In the genomic region with DNA sequence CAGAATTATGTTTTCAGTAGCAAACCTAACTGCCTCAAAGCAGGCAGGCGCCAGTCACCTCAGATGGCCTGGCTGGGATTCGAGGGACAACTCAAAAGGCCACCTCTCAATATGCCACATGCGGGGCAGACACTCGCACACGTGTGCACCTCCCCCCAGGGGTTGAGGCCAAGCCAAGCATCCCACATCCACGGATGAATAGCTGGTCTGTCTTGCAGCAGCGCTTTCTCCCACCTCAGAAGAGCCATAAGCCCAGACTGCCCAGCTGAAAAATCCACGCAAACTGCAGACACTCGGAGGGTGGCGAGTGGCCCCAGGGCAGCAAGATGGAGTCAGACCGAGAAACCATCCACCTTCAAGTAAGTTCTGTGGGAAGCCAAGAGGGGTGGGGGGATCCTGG, we compare ENCODE assay signal across 25 mouse cellular contexts. TPM values are rescaled to one million over a fixed set of nuclear protein-coding genes. Genes with fewer than 3 reads are reported as not detected.
DNase-seq lines count a peak whose midpoint lies in the region; ATAC-seq and TF ChIP-seq lines count a peak whose summit lies in the region.
"Had no signal": no experiment of that assay in that cellular context is flagged by ENCODE, and none has a peak within 500 bp of the region (broad histone marks: within the 10 kb centered on the region; RNA-seq: fewer than 3 reads in every experiment).

A gene (plus strand): TSS at position 251 of the 400 bp plus-strand sequence.

- no peaks in the 10 kb centered on the region for H3K36me3 ChIP-seq in limb, embryonic 15.5 days
- H3K36me3 ChIP-seq in kidney, adult 2 months (ENCODE audit: control insufficient read depth, insufficient read depth, low read length), result no peaks in the 10 kb centered on the region
- H3K36me3 ChIP-seq: embryonic facial prominence, embryonic 12.5 days; heart, embryonic 13.5 days; hindbrain, embryonic 12.5 days had no signal

- no peak for TF ChIP-seq CTCF in layer of hippocampus, adult 2 months (conservative IDR thresholded peaks at IDR 0.05)
- TF ChIP-seq CTCF in cortical plate, adult 2 months (IDR thresholded peaks at IDR 0.05; ENCODE audit: extremely low read depth, insufficient read depth, low read length), result no peak
- no peak for TF ChIP-seq CTCF in kidney, adult 2 months (conservative IDR thresholded peaks at IDR 0.05; ENCODE audit: insufficient read depth, insufficient read length, low read depth, low read length)

- no peak for TF ChIP-seq POLR2A in cortical plate, adult 2 months (IDR thresholded peaks at IDR 0.05; ENCODE audit: extremely low read depth, insufficient read depth, low read length)
- no peak for TF ChIP-seq POLR2A in kidney, adult 2 months (IDR thresholded peaks at IDR 0.05; ENCODE audit: low read depth, low read length)

- H3K9me3 ChIP-seq in limb, embryonic 15.5 days, result no peaks in the 10 kb centered on the region
- H3K9me3 ChIP-seq: embryonic facial prominence, embryonic 12.5 days; forebrain, embryonic 13.5 days; heart, embryonic 13.5 days; hindbrain, embryonic 12.5 days had no signal

- H3K27ac ChIP-seq in layer of hippocampus, adult 2 months, result peak within 1 kb of the TSS; percentile 41; the same call in 1 of the 2 replicates
- H3K27ac ChIP-seq in cortical plate, adult 2 months (ENCODE audit: insufficient read depth, low read length), result peak within 1 kb of the TSS; percentile 32; the same call in 1 of the 2 replicates
- H3K27ac ChIP-seq in limb, embryonic 15.5 days, result peak within 1 kb of the TSS; percentile 54
- no peak within 1 kb of the TSS for H3K27ac ChIP-seq in kidney, adult 2 months (ENCODE audit: insufficient read depth, low read depth, low read length)
- H3K27ac ChIP-seq: embryonic facial prominence, embryonic 12.5 days; forebrain, embryonic 13.5 days; heart, embryonic 13.5 days; hindbrain, embryonic 12.5 days; hindbrain, postnatal 0 days had no signal

- DNase-seq in cerebellum, postnatal 10 days, result peak; percentile 12 to 20
- DNase-seq in cerebellum, postnatal 36 days, result no peak
- DNase-seq in layer of hippocampus, adult 2 months (ENCODE audit: low spot score in 2 of 2), result no peak
- no peak for DNase-seq in layer of hippocampus, postnatal 25 days (ENCODE audit: extremely low spot score in 1 of 2, low spot score in 1 of 2)
- no peak for DNase-seq in right cerebral cortex, postnatal 14 days
- no peak for DNase-seq in kidney, adult 2 months
- DNase-seq: adrenal gland, adult 2 months; adrenal gland, postnatal 25 days; cerebellum, adult 8-10 months; embryo, embryonic 11 days; gastrocnemius, adult 2 months; gastrocnemius, postnatal 25 days; heart, postnatal 36 days had no signal

- no peak within 1 kb of the TSS for H3K9ac ChIP-seq in limb, embryonic 15.5 days
- H3K9ac ChIP-seq: embryonic facial prominence, embryonic 12.5 days; forebrain, embryonic 13.5 days; heart, embryonic 13.5 days; hindbrain, embryonic 12.5 days had no signal

- WGBS in limb, embryonic 15.5 days, result 68% methylated on average over 11 of the region's 11 CpGs
- 68% methylated on average over 11 of the region's 11 CpGs for WGBS in kidney, adult 2 months

- ATAC-seq in limb, embryonic 15.5 days (ENCODE audit: insufficient number of reproducible peaks, low FRiP score, low TSS enrichment, low read depth), result no peak
- ATAC-seq: forebrain, embryonic 13.5 days; hindbrain, postnatal 0 days had no signal

- H3K4me1 ChIP-seq in cortical plate, adult 2 months (ENCODE audit: control insufficient read depth, insufficient read depth, low read length), result no peaks in the 10 kb centered on the region
- H3K4me1 ChIP-seq in limb, embryonic 15.5 days, result 0 out of 2 replicates have a peak, but pooled peaks cover 4% of the 10 kb centered on the region
- no peaks in the 10 kb centered on the region for H3K4me1 ChIP-seq in kidney, adult 2 months (ENCODE audit: control insufficient read depth, insufficient read depth, low read length)
- H3K4me1 ChIP-seq: forebrain, embryonic 13.5 days; hindbrain, embryonic 12.5 days had no signal

- no peak within 1 kb of the TSS for H3K4me2 ChIP-seq in limb, embryonic 15.5 days
- H3K4me2 ChIP-seq: embryonic facial prominence, embryonic 12.5 days; forebrain, embryonic 13.5 days; heart, embryonic 13.5 days; hindbrain, embryonic 12.5 days had no signal

- no peak within 1 kb of the TSS for H3K4me3 ChIP-seq in layer of hippocampus, adult 2 months
- H3K4me3 ChIP-seq in cortical plate, adult 2 months (ENCODE audit: insufficient read depth, low read length), result no peak within 1 kb of the TSS
- H3K4me3 ChIP-seq in limb, embryonic 15.5 days, result no peak within 1 kb of the TSS
- H3K4me3 ChIP-seq in kidney, adult 2 months (ENCODE audit: insufficient read depth, low read depth, low read length), result no peak within 1 kb of the TSS
- H3K4me3 ChIP-seq: embryonic facial prominence, embryonic 12.5 days; forebrain, embryonic 13.5 days; gastrocnemius, adult 2 months; heart, embryonic 13.5 days; hindbrain, embryonic 12.5 days had no signal

- no peaks in the 10 kb centered on the region for H3K27me3 ChIP-seq in limb, embryonic 15.5 days
- H3K27me3 ChIP-seq in kidney, adult 2 months (replicated peaks; ENCODE audit: control insufficient read depth, insufficient read depth, low read length), result no peaks in the 10 kb centered on the region
- H3K27me3 ChIP-seq: embryonic facial prominence, embryonic 12.5 days; forebrain, embryonic 13.5 days; heart, embryonic 13.5 days; hindbrain, embryonic 12.5 days had no signal

RNA-seq across cellular contexts. Expression of the gene that starts here (rescaled TPM):
- total RNA-seq in layer of hippocampus, adult 2 months (2021), result under 1 TPM; 0.74 to 0.91 TPM
- 1 to 10 TPM; 2.3 to 2.9 TPM for total RNA-seq in layer of hippocampus, postnatal 25 days (2021)
- 6.9 and 7.0 TPM in 2 replicates for polyA plus RNA-seq in cortical plate, adult 2 months (2012; rRNA removed)
- polyA plus RNA-seq in limb, embryonic 15.5 days (2015; fragmentation: Nextera tagmentation; extraction: Ambion mirVana), result 1.5 and 1.6 TPM in 2 replicates
- polyA plus RNA-seq in kidney, adult 2 months (2012; rRNA removed), result not detected in 2 replicates
- total RNA-seq: adrenal gland, adult 2 months; adrenal gland, postnatal 25 days; gastrocnemius, adult 2 months; gastrocnemius, postnatal 25 days; granulocyte monocyte progenitor cell, adult 5-6 weeks; heart, adult 8-10 months; heart, postnatal 36 days; hindbrain, postnatal 0 days had no signal
- polyA plus RNA-seq: adrenal gland, adult 2 months; C2C12; embryonic facial prominence, embryonic 12.5 days; forebrain, embryonic 13.5 days; heart, embryonic 13.5 days; heart, postnatal 0 days; hindbrain, embryonic 12.5 days; hindbrain, postnatal 0 days; intestine, embryonic 14.5 days had no signal

Comparison
In these comparisons a context has a peak if more than half of its experiments do, and no peak if none do; other contexts are left out.
1. DNase-seq: peak in cerebellum, postnatal 10 days (2 of 2); none in cerebellum, postnatal 36 days (0 of 2), layer of hippocampus, adult 2 months (0 of 2), layer of hippocampus, postnatal 25 days (0 of 2), right cerebral cortex, postnatal 14 days (single experiment) and kidney, adult 2 months (single experiment).